Mouse (Mus musculus) limb, embryonic 11.5 days (tissue): ENCODE results near the gene Golph3l. TPM values are rescaled to one million over a fixed set of nuclear protein-coding genes. Genes with fewer than 3 reads are reported as not detected.

Source experiments
- ATAC-seq: fragments of 200-750 bp; cut with Nextera tagmentation; 2 replicates; pipeline ENCODE4 v1.8.0; 2017; ENCODE audit warnings: low read depth; ENCODE audit not compliant: insufficient number of reproducible peaks, low FRiP score, low TSS enrichment
- DNase-seq: peaks from one replicate; pipeline ENCODE4 v3.0.0-alpha.2; 2015; ENCODE audit warnings: low spot score
- H3K27ac ChIP-seq: fragments of 300-500 bp; sonication (generic); replicated peaks from 2 replicates; pipeline ENCODE4 v1.5.1; 2014; ENCODE audit warnings: low read depth, mild to moderate bottlenecking, low read length
- H3K27me3 ChIP-seq: fragments of 300-500 bp; sonication (generic); 2 replicates; pipeline ENCODE4 v1.6.1; 2014; ENCODE audit warnings: mild to moderate bottlenecking, low read length, mixed read lengths; ENCODE audit not compliant: control insufficient read depth, insufficient read depth
- H3K36me3 ChIP-seq: fragments of 300-500 bp; sonication (generic); 2 replicates; pipeline ENCODE4 v1.6.1; 2014; ENCODE audit warnings: mild to moderate bottlenecking, low read length, moderate library complexity, mixed read lengths; ENCODE audit not compliant: control insufficient read depth, insufficient read depth
- H3K4me1 ChIP-seq: fragments of 300-500 bp; sonication (generic); 2 replicates; pipeline ENCODE4 v1.6.1; 2014; ENCODE audit warnings: low read length, mixed read lengths; ENCODE audit not compliant: control insufficient read depth, insufficient read depth
- H3K4me2 ChIP-seq: fragments of 300-500 bp; sonication (generic); 2 replicates; pipeline ENCODE4 v1.6.1; 2014; ENCODE audit warnings: low read depth, mild to moderate bottlenecking, moderate library complexity; ENCODE audit not compliant: severe bottlenecking
- H3K4me3 ChIP-seq: fragments of 300-500 bp; sonication (generic); 2 replicates; pipeline ENCODE4 v1.5.1; 2014; ENCODE audit warnings: low read depth, low read length
- H3K9ac ChIP-seq: fragments of 300-500 bp; sonication (generic); 2 replicates; pipeline ENCODE4 v1.6.1; 2014; ENCODE audit warnings: mild to moderate bottlenecking, low read length
- H3K9me3 ChIP-seq: fragments of 300-500 bp; sonication (generic); 2 replicates; pipeline ENCODE4 v1.6.1; 2016; ENCODE audit warnings: low read length; ENCODE audit not compliant: control insufficient read depth
- WGBS: fragments of 180-500 bp; shearing (Covaris S2); extraction: QIAGEN DNeasy Blood & Tissue Kit; methylation state at CpG from one replicate; pipeline ENCODE4 v1.1.7; 2014; 5-methylcytosine and 5-hydroxymethylcytosine counted together
- polyA plus RNA-seq: library from polyadenylated mRNA; unstranded; fragments of >200 nt; fragmentation: Nextera tagmentation; extraction: Ambion mirVana; gene quantifications from 2 replicates; pipeline ENCODE4 v1.2.1, GENCODE M21; 2014

Golph3l gene
- polyA plus RNA-seq, 1 experiment from 2014 or later = 38.1 TPM

DNA sequence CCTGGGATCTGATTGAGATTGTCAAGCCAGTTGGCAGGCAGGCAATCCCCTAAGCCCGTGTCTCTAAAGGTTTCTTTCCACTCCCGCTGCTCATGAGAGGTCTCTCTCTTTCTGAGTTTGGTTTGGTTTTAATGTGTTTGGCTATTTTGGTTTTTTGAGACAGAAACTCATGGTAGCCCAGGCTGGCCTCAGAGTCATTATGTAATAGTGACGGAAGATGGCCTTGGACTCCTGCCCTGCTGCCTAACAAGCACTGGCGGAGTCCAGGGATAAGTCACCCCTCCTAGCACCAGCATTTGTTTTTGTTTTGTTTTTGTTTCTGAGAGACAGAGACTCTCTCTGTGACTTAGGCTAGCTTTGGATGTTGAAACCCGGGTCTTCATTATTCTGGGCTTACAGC, 66.7 kb downstream of the Golph3l start:
- H3K4me2 ChIP-seq = no peak overlapping the region
- H3K9me3 ChIP-seq = no peaks in the 10 kb centered on the region
- no peaks in the 10 kb centered on the region for H3K27me3 ChIP-seq
- no peak for DNase-seq
- peaks cover 8% of the 10 kb centered on the region for H3K4me1 ChIP-seq
- no peak overlapping the region for H3K27ac ChIP-seq
- H3K9ac ChIP-seq = no peak overlapping the region
- 88% methylated on average over 5 of the region's 5 CpGs for WGBS
- no peak for ATAC-seq
- no peak overlapping the region for H3K4me3 ChIP-seq
- H3K36me3 ChIP-seq = no peaks in the 10 kb centered on the region

DNA sequence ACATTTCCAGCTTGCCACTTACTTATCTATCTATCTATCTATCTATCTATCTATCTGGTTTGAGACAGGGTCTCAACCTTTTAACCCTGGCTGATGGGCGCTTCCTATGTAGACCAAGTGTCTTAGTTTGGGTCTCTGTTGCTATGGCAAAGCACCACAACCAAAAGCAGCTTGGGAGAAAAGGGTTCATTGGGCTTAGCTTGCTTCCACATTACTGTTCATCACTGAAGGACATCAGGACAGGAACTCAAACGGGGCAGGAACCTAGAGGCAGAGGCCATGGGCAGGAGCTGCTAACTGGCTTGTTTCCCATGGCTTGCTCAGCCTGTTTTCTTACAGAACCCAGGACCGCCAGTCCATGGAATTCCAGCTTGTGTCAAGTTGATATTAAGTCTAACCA, 68.4 kb downstream of the Golph3l start:
- 91% methylated on average over 3 of the region's 3 CpGs for WGBS

DNA sequence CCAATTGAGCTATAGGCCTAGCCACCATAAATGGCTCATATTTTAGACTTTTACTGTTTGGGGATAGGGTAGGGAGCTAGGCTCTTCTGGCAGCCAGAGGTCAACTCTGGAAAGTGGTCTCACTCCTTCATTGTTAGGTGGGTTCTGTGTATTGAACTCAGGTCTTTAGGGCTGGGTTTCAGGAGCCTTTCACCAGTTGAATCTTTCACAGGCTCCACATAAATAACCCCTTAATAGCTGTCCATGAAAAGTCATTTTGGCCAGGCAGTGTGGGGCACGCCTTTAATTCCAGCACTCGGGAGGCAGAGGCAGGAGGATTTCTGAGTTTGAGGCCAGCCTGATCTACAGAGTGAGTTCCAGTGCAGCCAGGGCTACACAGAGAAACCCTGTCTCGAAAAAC, 69.0 kb downstream of the Golph3l start:
- Histone ChIP-seq H3K4me2 (peak overlapping the region; percentile 93), H3K4me1 (peaks cover 14% of the 10 kb centered on the region), H3K27ac (no peak overlapping the region), H3K4me3 (peak overlapping the region; percentile 100), H3K27me3 (no peaks in the 10 kb centered on the region), H3K9me3 (no peaks in the 10 kb centered on the region), H3K36me3 (no peaks in the 10 kb centered on the region; the same call in 1 of the 2 replicates), H3K9ac (no peak overlapping the region)
- 93% methylated on average over 3 of the region's 3 CpGs for WGBS
- no peak for ATAC-seq
- DNase-seq = no peak

More for the DNA sequence above, 68.4 kb downstream of the Golph3l start:
- H3K27ac ChIP-seq = no peak overlapping the region
- DNase-seq (no peak), ATAC-seq (no peak)
- no peaks in the 10 kb centered on the region for H3K9me3 ChIP-seq
- no peaks in the 10 kb centered on the region; the same call in 1 of the 2 replicates for H3K36me3 ChIP-seq
- H3K9ac ChIP-seq = no peak overlapping the region
- no peak overlapping the region for H3K4me2 ChIP-seq
- H3K27me3 ChIP-seq = no peaks in the 10 kb centered on the region
- H3K4me1 ChIP-seq = peaks cover 14% of the 10 kb centered on the region
- 0 out of 2 replicates have a peak overlapping the region, but pooled peaks have one; percentile 1 for H3K4me3 ChIP-seq

DNA sequence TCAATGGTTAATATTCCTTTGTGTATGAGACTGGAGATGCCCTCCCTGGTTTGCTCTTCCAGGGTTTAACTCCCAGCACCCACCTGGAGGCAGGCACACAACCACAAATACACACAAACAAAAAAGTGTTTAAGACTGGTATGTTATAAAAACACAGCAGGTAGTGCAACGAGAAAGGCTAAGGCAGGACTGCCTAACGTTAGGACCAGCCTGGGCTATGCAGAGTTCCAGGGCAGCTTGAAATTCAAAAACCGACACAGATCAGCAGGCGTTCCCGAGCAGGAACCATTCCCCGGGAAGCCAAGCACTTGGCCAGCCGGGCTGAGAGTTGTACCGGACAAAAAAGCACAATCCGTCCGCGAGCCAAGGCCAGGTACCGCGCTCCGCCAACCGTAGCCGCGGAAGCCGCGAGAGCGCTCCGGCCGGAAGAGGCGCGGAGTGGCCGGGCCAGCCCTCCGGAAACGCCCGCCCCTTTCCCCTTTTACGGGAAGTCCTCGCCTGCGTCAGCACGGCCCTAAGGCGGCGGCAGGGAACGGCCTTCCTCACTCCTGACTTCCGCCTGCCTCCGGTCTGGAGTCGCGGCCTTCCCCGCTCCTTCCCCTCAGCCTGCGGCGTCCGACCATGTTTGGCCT, 69.6 kb downstream of the Golph3l start, which contains the start of gene Mcl1:
Gene Mcl1 (plus strand): TSS at position 553 of the 632 bp plus-strand sequence.
- H3K36me3 ChIP-seq = peaks cover under 1% of the 10 kb centered on the region; the same call in 1 of the 2 replicates
- H3K27ac ChIP-seq = peak within 1 kb of the TSS; percentile 97
- H3K9me3 ChIP-seq = no peaks in the 10 kb centered on the region
- WGBS = under 1% methylated on average over 43 of the region's 43 CpGs
- peaks cover 11% of the 10 kb centered on the region for H3K4me1 ChIP-seq
- H3K4me2 ChIP-seq = peak within 1 kb of the TSS; percentile 93
- peak within 1 kb of the TSS; percentile 100 for H3K4me3 ChIP-seq
- ATAC-seq (peak; percentile 94), DNase-seq (peak; percentile 97)
- H3K9ac ChIP-seq = peak within 1 kb of the TSS; percentile 98
- H3K27me3 ChIP-seq = no peaks in the 10 kb centered on the region

DNA sequence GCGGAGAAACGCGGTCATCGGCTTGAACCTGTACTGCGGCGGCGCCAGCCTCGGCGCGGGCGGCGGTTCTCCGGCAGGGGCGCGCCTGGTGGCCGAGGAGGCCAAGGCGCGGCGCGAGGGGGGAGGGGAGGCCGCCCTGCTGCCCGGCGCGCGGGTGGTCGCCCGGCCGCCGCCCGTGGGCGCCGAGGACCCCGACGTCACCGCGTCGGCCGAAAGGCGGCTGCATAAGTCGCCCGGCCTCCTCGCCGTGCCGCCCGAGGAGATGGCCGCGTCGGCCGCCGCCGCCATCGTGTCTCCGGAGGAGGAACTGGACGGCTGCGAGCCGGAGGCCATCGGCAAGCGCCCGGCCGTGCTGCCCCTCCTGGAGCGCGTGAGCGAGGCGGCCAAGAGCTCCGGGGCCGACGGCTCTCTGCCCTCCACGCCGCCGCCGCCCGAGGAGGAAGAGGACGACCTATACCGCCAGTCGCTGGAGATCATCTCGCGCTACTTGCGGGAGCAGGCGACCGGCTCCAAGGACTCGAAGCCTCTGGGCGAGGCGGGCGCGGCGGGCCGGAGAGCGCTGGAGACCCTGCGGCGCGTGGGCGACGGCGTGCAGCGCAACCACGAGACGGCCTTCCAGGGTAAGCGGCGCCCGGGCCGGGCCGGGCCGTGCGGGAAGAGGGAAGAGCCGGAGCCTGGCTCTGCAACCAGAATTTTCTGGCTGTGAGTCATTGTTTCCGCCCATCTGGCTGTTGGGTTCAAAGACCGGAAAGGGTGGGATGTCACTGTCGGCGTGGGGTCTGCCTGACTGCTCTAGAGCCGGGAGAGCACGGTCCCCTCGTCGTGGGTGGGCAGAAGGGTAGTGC, 70.4 kb downstream of the Golph3l start:
- Histone ChIP-seq H3K4me3 (peak overlapping the region; percentile 100), H3K9me3 (no peaks in the 10 kb centered on the region), H3K4me1 (peaks cover 9% of the 10 kb centered on the region), H3K27me3 (no peaks in the 10 kb centered on the region), H3K36me3 (peaks cover 2% of the 10 kb centered on the region; the same call in 1 of the 2 replicates), H3K4me2 (peak overlapping the region; percentile 93), H3K9ac (peak overlapping the region; percentile 98), H3K27ac (peak overlapping the region; percentile 97)
- WGBS = under 1% methylated on average over 78 of the region's 113 CpGs
- DNase-seq = peak; percentile 83
- ATAC-seq = peak; percentile 65

DNA sequence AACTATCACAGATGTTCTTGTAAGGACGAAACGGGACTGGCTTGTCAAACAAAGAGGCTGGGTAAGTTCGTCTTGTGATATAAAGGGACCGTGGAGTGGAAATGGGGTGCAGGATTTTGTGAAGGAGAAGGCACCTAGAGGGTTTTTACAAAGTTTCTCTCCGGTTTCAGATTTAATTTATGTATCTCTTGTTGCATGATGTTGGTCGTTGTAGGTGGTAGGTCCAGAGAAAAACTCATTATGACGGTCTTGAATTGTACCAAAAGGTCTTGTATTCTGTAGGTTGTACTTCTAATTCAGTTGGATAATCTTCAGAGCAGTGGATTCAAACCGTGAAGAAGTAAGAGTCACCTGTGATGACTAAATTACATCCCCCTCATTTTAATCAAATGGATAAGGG, 71.2 kb downstream of the Golph3l start:
- ATAC-seq (no peak), DNase-seq (no peak)
- Histone ChIP-seq H3K9ac (peak overlapping the region; percentile 98), H3K27me3 (no peaks in the 10 kb centered on the region), H3K9me3 (no peaks in the 10 kb centered on the region), H3K27ac (no peak overlapping the region), H3K4me3 (peak overlapping the region; percentile 100), H3K4me2 (peak overlapping the region; percentile 93), H3K36me3 (peaks cover 4% of the 10 kb centered on the region; the same call in 1 of the 2 replicates), H3K4me1 (peaks cover 9% of the 10 kb centered on the region)
- 4% methylated on average over 8 of the region's 8 CpGs for WGBS

DNA sequence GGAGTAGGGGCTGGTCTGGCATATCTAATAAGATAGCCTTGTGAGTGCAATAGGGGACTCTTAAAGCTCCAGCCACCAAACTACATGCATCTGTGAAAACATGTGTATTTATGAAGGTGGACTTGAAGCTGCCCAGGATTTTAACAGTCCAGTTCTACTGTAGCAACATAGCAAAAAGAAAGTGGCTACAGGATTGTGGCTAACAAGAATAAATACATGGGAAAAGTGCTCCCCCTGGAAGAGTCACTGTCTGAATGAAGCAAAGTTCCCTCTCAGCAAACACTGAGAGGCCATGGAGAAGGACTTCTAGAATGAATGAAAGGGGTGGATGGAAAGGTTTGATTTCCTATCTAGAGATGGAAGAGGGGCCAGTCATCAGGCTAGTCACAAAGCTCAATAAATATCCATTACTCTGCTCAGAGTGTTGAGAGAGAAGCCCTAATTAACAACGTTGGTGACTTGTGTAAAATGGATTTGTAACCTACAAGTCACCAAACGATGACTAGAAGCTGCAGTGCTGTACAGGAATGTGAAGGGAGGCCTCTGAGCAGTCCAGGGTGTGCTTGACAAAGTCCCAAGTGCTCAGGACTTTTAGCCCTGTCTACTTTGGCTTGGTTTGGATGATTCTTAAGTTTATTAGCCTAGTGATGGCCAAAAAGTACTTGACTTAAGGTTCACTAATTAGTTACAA, 72.2 kb downstream of the Golph3l start:
- Histone ChIP-seq H3K4me1 (peaks cover 9% of the 10 kb centered on the region), H3K9ac (peak overlapping the region; percentile 98), H3K9me3 (no peaks in the 10 kb centered on the region), H3K27ac (no peak overlapping the region), H3K27me3 (no peaks in the 10 kb centered on the region), H3K4me2 (peak overlapping the region; percentile 93), H3K4me3 (peak overlapping the region; percentile 100), H3K36me3 (peaks cover 4% of the 10 kb centered on the region; the same call in 1 of the 2 replicates)
- 35% methylated on average over 2 of the region's 2 CpGs for WGBS
- DNase-seq = no peak
- ATAC-seq = no peak
